Mouse (Mus musculus) hindbrain, embryonic 14.5 days (tissue): ENCODE results near the gene Pfn4. TPM values are rescaled to one million over a fixed set of nuclear protein-coding genes. Genes with fewer than 3 reads are reported as not detected.
"Not testable (repeated sequence)": the region's sequence is repeated elsewhere in the genome, so short reads cannot be mapped to it uniquely, and the experiment has no call there.

Source experiments
- ATAC-seq: fragments of 200-750 bp; cut with Nextera tagmentation; 2 replicates; pipeline ENCODE4 v1.8.0; 2017; ENCODE audit warnings: moderate number of reproducible peaks, mild to moderate bottlenecking, moderate TSS enrichment, moderate library complexity; ENCODE audit not compliant: low FRiP score
- DNase-seq: peaks from one replicate; pipeline ENCODE4 v3.0.0-alpha.2; 2015; ENCODE audit warnings: low spot score
- H3K27ac ChIP-seq: fragments of 300-500 bp; sonication (generic); 2 replicates; pipeline ENCODE4 v1.5.1; 2014; ENCODE audit warnings: mild to moderate bottlenecking, moderate library complexity
- H3K27me3 ChIP-seq: fragments of 300-500 bp; sonication (generic); 2 replicates; pipeline ENCODE4 v1.6.1; 2014; ENCODE audit warnings: mild to moderate bottlenecking, low read length, mixed read lengths; ENCODE audit not compliant: control insufficient read depth, insufficient read depth
- H3K36me3 ChIP-seq: fragments of 300-500 bp; sonication (generic); replicated peaks from 2 replicates; pipeline ENCODE4 v1.6.1; 2014; ENCODE audit not compliant: control insufficient read depth, insufficient read depth
- H3K4me1 ChIP-seq: fragments of 300-500 bp; sonication (generic); replicated peaks from 2 replicates; pipeline ENCODE4 v1.6.1; 2014; ENCODE audit warnings: antibody characterized with exemption, low read length, mixed read lengths; ENCODE audit not compliant: control insufficient read depth, insufficient read depth
- H3K4me2 ChIP-seq: fragments of 300-500 bp; sonication (generic); replicated peaks from 2 replicates; pipeline ENCODE4 v1.6.1; 2014; ENCODE audit warnings: mild to moderate bottlenecking, moderate library complexity
- H3K4me3 ChIP-seq: fragments of 300-500 bp; sonication (generic); replicated peaks from 2 replicates; pipeline ENCODE4 v1.5.1; 2014; ENCODE audit warnings: mild to moderate bottlenecking, low read length
- H3K9ac ChIP-seq: fragments of 300-500 bp; sonication (generic); 2 replicates; pipeline ENCODE4 v1.6.1; 2014
- H3K9me3 ChIP-seq: fragments of 300-500 bp; sonication (generic); 2 replicates; pipeline ENCODE4 v1.6.1; 2016; ENCODE audit warnings: low read length; ENCODE audit not compliant: control insufficient read depth
- WGBS: fragments of 180-500 bp; shearing (Covaris S2); extraction: QIAGEN DNeasy Blood & Tissue Kit; methylation state at CpG from one replicate; pipeline ENCODE4 v1.1.7; 2014; 5-methylcytosine and 5-hydroxymethylcytosine counted together
- polyA plus RNA-seq: library from polyadenylated mRNA; unstranded; fragments of >200 nt; fragmentation: Nextera tagmentation; extraction: Ambion mirVana; gene quantifications from 2 replicates; pipeline ENCODE4 v1.2.1, GENCODE M21; 2014

The Pfn4 gene
- polyA plus RNA-seq, 1 experiment from 2014 or later: 15.3 TPM

DNA sequence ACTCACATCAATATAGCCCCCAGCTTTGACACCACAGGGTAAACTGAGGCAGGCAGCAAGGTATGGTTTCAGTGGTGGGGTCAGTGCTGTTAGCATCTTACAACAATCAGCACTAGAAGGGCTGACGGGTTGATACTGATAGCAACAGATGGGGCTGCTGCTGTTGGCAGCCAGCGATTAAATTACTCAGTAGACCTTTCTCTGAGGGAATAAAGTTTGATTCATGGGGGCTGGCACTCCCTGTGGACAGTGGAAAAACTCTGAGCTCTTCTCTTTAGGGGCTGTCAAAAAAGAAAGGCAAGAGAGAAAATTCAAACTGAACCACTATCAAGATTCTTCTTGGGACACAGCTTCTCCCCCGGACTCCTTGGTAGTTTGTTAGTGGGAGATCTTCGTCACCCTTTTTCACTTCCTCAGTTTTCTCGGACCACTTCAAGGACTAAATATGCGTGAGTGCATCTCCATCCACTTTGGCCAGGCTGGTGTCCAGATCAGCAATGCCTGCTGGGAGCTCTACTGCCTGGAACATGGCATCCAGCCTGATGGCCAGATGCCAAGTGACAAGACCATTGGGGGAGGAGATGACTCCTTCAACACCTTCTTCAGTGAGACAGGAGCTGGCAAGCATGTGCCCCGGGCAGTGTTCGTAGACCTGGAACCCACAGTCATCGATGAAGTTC, 13.0 kb downstream of the Pfn4 start:
- not testable (repeated sequence) for H3K4me3 ChIP-seq, H3K27ac ChIP-seq, H3K9ac ChIP-seq, H3K4me1 ChIP-seq, DNase-seq, H3K36me3 ChIP-seq, H3K4me2 ChIP-seq, H3K27me3 ChIP-seq, H3K9me3 ChIP-seq, ATAC-seq
- WGBS: 92% methylated on average over 9 of the region's 9 CpGs

DNA sequence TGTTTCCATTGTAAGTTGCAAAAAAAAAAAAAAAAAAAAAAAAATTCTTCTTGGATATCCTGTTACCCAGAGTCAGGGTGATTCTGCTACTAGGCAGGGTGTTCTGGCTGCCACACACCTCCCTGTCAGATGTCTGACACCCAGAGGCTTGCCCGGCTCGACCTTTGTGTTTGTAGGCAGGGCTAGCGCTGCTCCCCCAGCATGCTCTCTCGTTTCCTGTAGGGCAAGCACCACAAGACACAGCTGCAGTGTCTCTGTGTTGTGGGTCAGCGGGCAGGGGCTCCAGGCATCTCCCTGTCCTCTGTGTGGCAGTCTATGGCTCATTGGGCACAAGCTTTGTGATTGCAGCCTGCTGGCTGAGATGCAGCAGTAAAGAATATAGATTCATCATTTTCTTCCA, 14.8 kb downstream of the Pfn4 start:
- DNase-seq (no peak), ATAC-seq (no peak)
- Histone ChIP-seq H3K36me3 (no peaks in the 10 kb centered on the region), H3K4me3 (no peak overlapping the region), H3K27me3 (no peaks in the 10 kb centered on the region), H3K4me2 (no peak overlapping the region), H3K27ac (no peak overlapping the region), H3K4me1 (no peaks in the 10 kb centered on the region), H3K9me3 (no peaks in the 10 kb centered on the region), H3K9ac (no peak overlapping the region)
- 45% methylated on average over 5 of the region's 5 CpGs for WGBS

DNA sequence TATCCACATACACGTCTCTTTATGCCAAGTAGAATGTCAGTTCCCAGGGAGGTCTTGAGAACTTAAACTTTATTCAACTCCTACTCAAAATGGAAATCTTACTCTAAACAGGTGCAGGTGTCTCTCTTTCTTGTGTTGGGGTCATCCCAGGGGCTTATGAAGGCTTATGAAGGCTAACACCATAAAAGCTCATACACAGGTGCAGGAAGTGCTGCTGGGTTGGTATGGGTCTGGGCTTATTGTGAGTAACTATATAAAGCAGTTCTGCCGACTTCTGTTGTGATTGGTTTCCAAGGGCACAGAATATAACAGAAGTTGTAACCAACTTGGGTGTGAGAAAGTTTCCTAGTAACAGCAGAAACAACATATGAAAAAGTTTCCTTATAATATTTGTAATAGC, 15.6 kb downstream of the Pfn4 start:
- H3K9me3 ChIP-seq: no peaks in the 10 kb centered on the region
- H3K36me3 ChIP-seq: no peaks in the 10 kb centered on the region
- 74% methylated on average over 2 of the region's 2 CpGs for WGBS
- no peaks in the 10 kb centered on the region for H3K27me3 ChIP-seq
- H3K4me1 ChIP-seq: no peaks in the 10 kb centered on the region
- no peak for ATAC-seq
- no peak overlapping the region for H3K27ac ChIP-seq
- no peak for DNase-seq
- H3K9ac ChIP-seq: no peak overlapping the region
- H3K4me2 ChIP-seq: no peak overlapping the region
- H3K4me3 ChIP-seq: no peak overlapping the region

DNA sequence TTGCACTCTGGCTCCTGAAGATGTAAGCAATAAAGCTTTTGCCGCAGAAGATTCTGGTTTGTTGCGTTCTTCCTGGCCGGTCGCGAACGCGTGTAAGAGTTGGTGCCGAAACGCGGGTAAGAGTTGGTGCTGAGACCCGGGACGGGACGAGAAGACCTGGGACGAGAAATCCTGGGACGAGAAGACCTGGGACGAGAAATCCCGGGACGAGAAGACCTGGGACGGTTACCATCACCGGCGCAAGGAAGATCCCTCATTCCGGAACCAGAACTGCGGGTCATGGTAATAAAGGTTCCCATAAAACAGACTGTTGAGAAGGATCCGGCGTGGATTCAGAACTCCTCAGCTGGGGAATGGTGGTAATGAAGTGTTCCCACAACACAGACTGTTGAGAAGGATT, 19.3 kb downstream of the Pfn4 start:
- ATAC-seq, H3K4me1 ChIP-seq, H3K27me3 ChIP-seq, H3K27ac ChIP-seq, H3K4me3 ChIP-seq, H3K36me3 ChIP-seq, H3K9ac ChIP-seq, H3K9me3 ChIP-seq, DNase-seq, H3K4me2 ChIP-seq: not testable (repeated sequence)
- WGBS: 94% methylated on average over 25 of the region's 25 CpGs

DNA sequence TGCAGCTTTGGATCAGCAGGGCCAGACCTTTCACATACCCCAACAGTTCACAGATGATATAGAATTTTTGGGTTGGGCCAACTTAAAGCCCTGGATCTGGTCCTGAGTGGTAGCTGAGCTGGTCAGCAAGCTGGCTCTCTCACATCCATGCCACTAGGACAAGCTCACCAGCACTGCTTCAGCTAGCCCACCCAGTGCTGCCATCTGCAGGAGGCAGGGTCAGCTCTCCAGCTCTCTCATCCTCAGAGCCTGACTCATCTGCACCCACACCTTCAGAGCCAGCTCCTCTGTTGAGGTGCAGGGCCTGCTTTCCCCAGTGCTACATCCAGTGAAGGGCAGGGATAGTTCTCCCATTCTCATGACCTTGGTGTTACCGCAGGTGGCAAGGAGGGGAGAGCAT, 24.9 kb downstream of the Pfn4 start:
- no peak for ATAC-seq
- DNase-seq: no peak
- Histone ChIP-seq H3K27me3 (no peaks in the 10 kb centered on the region), H3K9ac (no peak overlapping the region), H3K9me3 (no peaks in the 10 kb centered on the region), H3K4me2 (no peak overlapping the region), H3K4me1 (no peaks in the 10 kb centered on the region), H3K4me3 (no peak overlapping the region), H3K36me3 (no peaks in the 10 kb centered on the region), H3K27ac (no peak overlapping the region)
- 67% methylated on average over 1 of the region's 1 CpGs for WGBS

DNA sequence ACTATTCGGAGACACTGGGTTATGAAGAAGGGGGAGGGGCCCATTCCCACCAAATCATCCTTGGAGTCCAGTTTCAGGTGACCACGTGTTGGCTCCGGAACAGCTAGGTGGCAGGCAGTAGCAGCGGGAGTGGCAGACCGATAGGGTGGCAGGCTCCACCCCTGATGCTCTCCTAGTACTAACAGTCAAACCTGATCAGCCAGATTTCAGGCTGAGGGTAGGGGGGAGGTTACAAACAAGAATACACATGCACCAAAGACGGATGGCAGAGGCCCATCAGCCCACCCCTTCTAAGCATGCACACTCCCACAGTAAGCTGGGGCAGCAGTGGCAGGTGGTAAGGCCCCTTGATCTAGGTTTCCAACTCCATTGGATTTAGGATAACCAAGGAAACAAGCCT, 28.6 kb downstream of the Pfn4 start:
- not testable (repeated sequence) for H3K4me2 ChIP-seq, H3K9ac ChIP-seq, H3K27ac ChIP-seq, H3K36me3 ChIP-seq, H3K27me3 ChIP-seq, ATAC-seq, H3K4me1 ChIP-seq, H3K9me3 ChIP-seq, DNase-seq, H3K4me3 ChIP-seq
- WGBS: 88% methylated on average over 6 of the region's 6 CpGs

DNA sequence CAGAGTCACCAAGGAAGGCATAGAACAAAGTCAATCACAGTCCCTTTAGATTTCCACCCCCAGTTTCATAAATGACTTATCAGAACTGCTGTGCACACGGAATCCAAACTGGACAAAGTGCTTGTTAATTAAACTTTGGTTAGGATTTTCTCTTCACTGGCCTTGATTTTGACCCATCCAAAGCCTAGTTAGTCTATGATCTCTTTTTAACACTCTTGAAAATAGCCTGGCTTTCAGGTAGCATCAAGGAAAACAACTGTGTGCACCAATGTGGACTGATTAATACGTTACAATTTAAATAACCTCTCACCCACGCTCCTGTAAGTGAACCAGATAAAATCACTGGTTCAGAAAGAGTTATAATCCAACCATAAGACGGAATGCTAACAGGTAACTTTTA, 42.2 kb downstream of the Pfn4 start:
- no peak overlapping the region for H3K27ac ChIP-seq
- no peaks in the 10 kb centered on the region for H3K36me3 ChIP-seq
- no peak overlapping the region for H3K4me3 ChIP-seq
- no peaks in the 10 kb centered on the region for H3K27me3 ChIP-seq
- no peak overlapping the region for H3K4me2 ChIP-seq
- H3K9ac ChIP-seq: no peak overlapping the region
- no peaks in the 10 kb centered on the region for H3K9me3 ChIP-seq
- DNase-seq (no peak), ATAC-seq (no peak)
- WGBS: 82% methylated on average over 4 of the region's 4 CpGs
- H3K4me1 ChIP-seq: no peaks in the 10 kb centered on the region

DNA sequence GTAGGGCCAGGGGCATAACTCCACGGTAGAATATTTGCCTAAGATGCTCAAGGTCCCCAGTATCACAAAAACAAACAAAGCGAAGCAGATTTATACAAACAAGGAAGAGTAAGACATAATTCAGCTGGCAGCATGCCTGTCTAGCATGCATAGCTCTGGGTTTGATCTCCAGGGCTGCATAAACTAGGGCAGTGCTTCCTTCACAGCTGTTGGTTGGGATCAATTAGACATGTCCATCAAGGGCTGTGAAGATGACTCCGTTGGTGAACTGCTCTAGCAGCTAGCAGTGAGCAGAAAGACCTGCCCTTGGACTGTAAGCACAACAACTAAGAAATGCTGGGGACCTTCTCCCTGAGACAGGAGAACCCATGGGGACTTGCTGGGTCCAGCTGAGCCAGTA, 42.9 kb downstream of the Pfn4 start:
- Histone ChIP-seq H3K9me3 (no peaks in the 10 kb centered on the region), H3K4me2 (no peak overlapping the region), H3K4me1 (peaks cover 6% of the 10 kb centered on the region; the same call in 1 of the 2 replicates), H3K9ac (no peak overlapping the region), H3K36me3 (no peaks in the 10 kb centered on the region), H3K27me3 (no peaks in the 10 kb centered on the region), H3K27ac (no peak overlapping the region), H3K4me3 (no peak overlapping the region)
- 76% methylated on average over 3 of the region's 3 CpGs for WGBS
- DNase-seq (no peak), ATAC-seq (no peak)

DNA sequence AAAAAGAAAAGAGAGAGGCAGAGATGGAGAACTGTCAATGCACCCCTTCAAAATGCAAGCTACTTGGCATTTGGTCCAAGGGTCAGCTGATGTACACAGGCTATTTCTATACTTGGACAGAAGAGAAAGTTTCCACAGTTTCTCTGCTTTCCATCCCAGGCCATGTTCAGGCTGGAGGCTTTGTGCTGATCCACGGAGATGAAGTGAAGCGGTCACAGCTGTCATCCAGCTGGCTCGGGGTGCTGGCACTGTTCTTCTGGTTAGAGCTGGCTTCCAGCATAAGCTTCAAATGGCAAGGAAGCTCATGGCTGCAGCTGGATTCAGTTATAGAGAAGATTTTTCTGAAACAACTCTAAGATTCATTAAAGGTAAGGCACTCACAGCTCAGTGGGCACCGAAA, 44.8 kb downstream of the Pfn4 start:
- Histone ChIP-seq H3K9me3 (no peaks in the 10 kb centered on the region), H3K4me3 (no peak overlapping the region), H3K36me3 (no peaks in the 10 kb centered on the region), H3K4me2 (no peak overlapping the region), H3K4me1 (peaks cover 13% of the 10 kb centered on the region), H3K9ac (no peak overlapping the region), H3K27me3 (no peaks in the 10 kb centered on the region), H3K27ac (no peak overlapping the region)
- ATAC-seq (no peak), DNase-seq (no peak)
- 88% methylated on average over 4 of the region's 4 CpGs for WGBS
